Mouse (Mus musculus): ENCODE results near the gene Commd6. TPM values are rescaled to one million over a fixed set of nuclear protein-coding genes. Genes with fewer than 3 reads are reported as not detected.
"Not testable (repeated sequence)": the region's sequence is repeated elsewhere in the genome, so short reads cannot be mapped to it uniquely, and the experiment has no call there.

Commd6 gene
- polyA plus RNA-seq, 1 experiment from 2014 or later = 91.8 TPM

- no peak overlapping the region for H3K9ac ChIP-seq (ENCODE audit: low read length)
- no peaks in the 10 kb centered on the region for H3K27me3 ChIP-seq (ENCODE audit: control insufficient read depth, insufficient read depth, low read length)
- H3K27ac ChIP-seq (replicated peaks in 1 of 2; ENCODE audit: control insufficient read depth in 1 of 2, insufficient read depth in 1 of 2, low read depth in 2 of 2, low read length in 2 of 2) = no peak overlapping the region; a peak in 1 of 4 replicates
- no peak overlapping the region for H3K4me3 ChIP-seq (ENCODE audit: control insufficient read depth in 1 of 2, insufficient read depth in 1 of 2, low read depth in 1 of 2, low read length in 2 of 2)
- H3K9me3 ChIP-seq (ENCODE audit: control insufficient read depth, low read length) = no peaks in the 10 kb centered on the region
- no peak for ATAC-seq (ENCODE audit: insufficient number of reproducible peaks, insufficient read depth, low FRiP score, low read depth)
- H3K4me1 ChIP-seq (ENCODE audit: control insufficient read depth in 2 of 2, insufficient read depth in 2 of 2, low read length in 2 of 2) = peaks cover 2 to 5% of the 10 kb centered on the region in 2 experiments; a peak in 2 of 4 replicates
- H3K36me3 ChIP-seq (ENCODE audit: control insufficient read depth, insufficient read depth, low read length) = peaks cover 7% of the 10 kb centered on the region; the same call in 1 of the 2 replicates
- 68% methylated on average over 13 of the region's 13 CpGs for WGBS
- H3K4me2 ChIP-seq (ENCODE audit: low read length) = no peak overlapping the region
Measured at GRCm38 (mm10) chr14:101595301-101596080, 45.0 kb downstream of the Commd6 start.

DNA sequence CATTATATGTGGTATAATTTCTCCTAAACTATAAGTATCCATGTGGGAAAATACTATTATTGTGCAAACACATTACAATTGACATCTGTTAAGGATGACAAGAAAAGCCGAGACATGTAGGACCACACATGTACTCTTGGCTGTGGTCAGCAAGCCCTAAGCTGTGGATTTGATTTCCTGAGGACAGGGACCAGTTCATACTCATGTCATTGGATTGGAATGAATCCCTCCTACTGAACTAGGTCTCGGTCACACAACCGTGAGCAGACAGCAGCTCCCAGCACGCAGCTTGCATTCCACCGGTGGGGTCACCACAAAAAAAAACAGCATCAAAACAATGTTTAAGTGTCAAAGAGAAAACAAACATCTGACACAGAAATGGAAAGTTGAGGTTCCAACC lies 46.5 kb downstream of the Commd6 start:
- Histone ChIP-seq H3K27ac (replicated peaks in 1 of 2; ENCODE audit: control insufficient read depth in 1 of 2, insufficient read depth in 1 of 2, low read depth in 2 of 2, low read length in 2 of 2) (no peak overlapping the region), H3K27me3 (ENCODE audit: control insufficient read depth, insufficient read depth, low read length) (no peaks in the 10 kb centered on the region), H3K9ac (ENCODE audit: low read length) (no peak overlapping the region), H3K4me3 (ENCODE audit: control insufficient read depth in 1 of 2, insufficient read depth in 1 of 2, low read depth in 1 of 2, low read length in 2 of 2) (no peak overlapping the region), H3K36me3 (ENCODE audit: control insufficient read depth, insufficient read depth, low read length) (no peaks in the 10 kb centered on the region), H3K4me2 (ENCODE audit: low read length) (no peak overlapping the region), H3K9me3 (ENCODE audit: control insufficient read depth, low read length) (no peaks in the 10 kb centered on the region), H3K4me1 (ENCODE audit: control insufficient read depth in 2 of 2, insufficient read depth in 2 of 2, low read length in 2 of 2) (peaks cover 2 to 9% of the 10 kb centered on the region in 2 experiments; a peak in 3 of 4 replicates)
- ATAC-seq (ENCODE audit: insufficient number of reproducible peaks, insufficient read depth, low FRiP score, low read depth) = no peak
- WGBS = 63% methylated on average over 5 of the region's 5 CpGs

- Histone ChIP-seq H3K4me3 (ENCODE audit: control insufficient read depth in 1 of 2, insufficient read depth in 1 of 2, low read depth in 1 of 2, low read length in 2 of 2) (no peak overlapping the region), H3K27me3 (ENCODE audit: control insufficient read depth, insufficient read depth, low read length) (no peaks in the 10 kb centered on the region), H3K27ac (replicated peaks in 1 of 2; ENCODE audit: control insufficient read depth in 1 of 2, insufficient read depth in 1 of 2, low read depth in 2 of 2, low read length in 2 of 2) (no peak overlapping the region), H3K9me3 (ENCODE audit: control insufficient read depth, low read length) (no peaks in the 10 kb centered on the region), H3K9ac (ENCODE audit: low read length) (no peak overlapping the region), H3K4me2 (ENCODE audit: low read length) (no peak overlapping the region), H3K4me1 (ENCODE audit: control insufficient read depth in 2 of 2, insufficient read depth in 2 of 2, low read length in 2 of 2) (peaks cover 2 to 9% of the 10 kb centered on the region in 2 experiments; a peak in 3 of 4 replicates), H3K36me3 (ENCODE audit: control insufficient read depth, insufficient read depth, low read length) (no peaks in the 10 kb centered on the region)
- WGBS = 87% methylated on average over 7 of the region's 7 CpGs
- no peak for ATAC-seq (ENCODE audit: insufficient number of reproducible peaks, insufficient read depth, low FRiP score, low read depth)
Measured at GRCm38 (mm10) chr14:101593340-101593739, 47.1 kb downstream of the Commd6 start.

DNA sequence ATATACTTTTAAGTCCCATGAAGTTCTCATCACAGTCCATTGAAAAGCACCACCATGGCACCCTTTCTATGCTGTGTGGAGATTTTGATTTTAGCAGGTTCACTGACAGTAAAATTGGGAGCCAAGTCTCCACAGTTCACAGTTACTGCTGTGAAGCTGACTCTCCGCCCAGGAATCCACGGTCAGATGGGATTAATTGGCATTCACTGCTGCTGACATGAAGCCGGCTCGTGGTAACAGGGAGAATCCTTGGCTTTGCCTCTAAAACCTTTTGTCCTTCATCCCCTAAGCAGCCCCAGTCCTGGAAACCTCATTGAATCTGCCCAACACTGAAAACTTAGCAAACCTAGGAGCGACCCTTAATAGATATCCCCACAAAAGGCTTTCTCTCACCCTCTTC lies 49.4 kb downstream of the Commd6 start:
- no peak overlapping the region for H3K27ac ChIP-seq (replicated peaks in 1 of 2; ENCODE audit: control insufficient read depth in 1 of 2, insufficient read depth in 1 of 2, low read depth in 2 of 2, low read length in 2 of 2)
- no peak overlapping the region for H3K4me2 ChIP-seq (ENCODE audit: low read length)
- no peaks in the 10 kb centered on the region for H3K36me3 ChIP-seq (ENCODE audit: control insufficient read depth, insufficient read depth, low read length)
- no peak overlapping the region for H3K9ac ChIP-seq (ENCODE audit: low read length)
- no peaks in the 10 kb centered on the region for H3K9me3 ChIP-seq (ENCODE audit: control insufficient read depth, low read length)
- 75% methylated on average over 5 of the region's 5 CpGs for WGBS
- peaks cover 9 to 29% of the 10 kb centered on the region in 2 experiments for H3K4me1 ChIP-seq (ENCODE audit: control insufficient read depth in 2 of 2, insufficient read depth in 2 of 2, low read length in 2 of 2)
- H3K4me3 ChIP-seq (ENCODE audit: control insufficient read depth in 1 of 2, insufficient read depth in 1 of 2, low read depth in 1 of 2, low read length in 2 of 2) = no peak overlapping the region
- H3K27me3 ChIP-seq (ENCODE audit: control insufficient read depth, insufficient read depth, low read length) = no peaks in the 10 kb centered on the region
- ATAC-seq (ENCODE audit: insufficient number of reproducible peaks, insufficient read depth, low FRiP score, low read depth) = no peak

- WGBS = 60% methylated on average over 2 of the region's 4 CpGs
- not testable (repeated sequence) for H3K27me3 ChIP-seq (ENCODE audit: control insufficient read depth, insufficient read depth, low read length); H3K9ac ChIP-seq (ENCODE audit: low read length); ATAC-seq (ENCODE audit: insufficient number of reproducible peaks, insufficient read depth, low FRiP score, low read depth); H3K9me3 ChIP-seq (ENCODE audit: control insufficient read depth, low read length); H3K36me3 ChIP-seq (ENCODE audit: control insufficient read depth, insufficient read depth, low read length); H3K4me3 ChIP-seq (ENCODE audit: control insufficient read depth in 1 of 2, insufficient read depth in 1 of 2, low read depth in 1 of 2, low read length in 2 of 2)
- Histone ChIP-seq H3K4me2 (ENCODE audit: low read length) (peak overlapping the region; percentile 32), H3K27ac (replicated peaks in 1 of 2; ENCODE audit: control insufficient read depth in 1 of 2, insufficient read depth in 1 of 2, low read depth in 2 of 2, low read length in 2 of 2) (0 out of 4 replicates have a peak overlapping the region, but pooled peaks have one; percentile 16 to 19), H3K4me1 (ENCODE audit: control insufficient read depth in 2 of 2, insufficient read depth in 2 of 2, low read length in 2 of 2) (peaks cover 10 to 38% of the 10 kb centered on the region in 2 experiments)
Measured at GRCm38 (mm10) chr14:101588209-101588991, 52.1 kb downstream of the Commd6 start.

GRCm38 (mm10) chr14:101587366-101588040 lies 53.0 kb downstream of the Commd6 start:
- H3K4me3 ChIP-seq (ENCODE audit: control insufficient read depth in 1 of 2, insufficient read depth in 1 of 2, low read depth in 1 of 2, low read length in 2 of 2); H3K9ac ChIP-seq (ENCODE audit: low read length); ATAC-seq (ENCODE audit: insufficient number of reproducible peaks, insufficient read depth, low FRiP score, low read depth); H3K27me3 ChIP-seq (ENCODE audit: control insufficient read depth, insufficient read depth, low read length); H3K9me3 ChIP-seq (ENCODE audit: control insufficient read depth, low read length); H3K36me3 ChIP-seq (ENCODE audit: control insufficient read depth, insufficient read depth, low read length); H3K27ac ChIP-seq (replicated peaks in 1 of 2; ENCODE audit: control insufficient read depth in 1 of 2, insufficient read depth in 1 of 2, low read depth in 2 of 2, low read length in 2 of 2); H3K4me2 ChIP-seq (ENCODE audit: low read length): not testable (repeated sequence)
- peaks cover 10 to 38% of the 10 kb centered on the region in 2 experiments for H3K4me1 ChIP-seq (ENCODE audit: control insufficient read depth in 2 of 2, insufficient read depth in 2 of 2, low read length in 2 of 2)
- 83% methylated on average over 4 of the region's 6 CpGs for WGBS

GRCm38 (mm10) chr14:101586096-101586495 lies 54.4 kb downstream of the Commd6 start:
- H3K27ac ChIP-seq (replicated peaks in 1 of 2; ENCODE audit: control insufficient read depth in 1 of 2, insufficient read depth in 1 of 2, low read depth in 2 of 2, low read length in 2 of 2) = peak overlapping the region; percentile 61 to 65

More at GRCm38 (mm10) chr14:101586096-101586495, 54.4 kb downstream of the Commd6 start:
- no peaks in the 10 kb centered on the region for H3K36me3 ChIP-seq (ENCODE audit: control insufficient read depth, insufficient read depth, low read length)
- H3K27me3 ChIP-seq (ENCODE audit: control insufficient read depth, insufficient read depth, low read length) = no peaks in the 10 kb centered on the region
- H3K4me2 ChIP-seq (ENCODE audit: low read length) = no peak overlapping the region
- H3K9me3 ChIP-seq (ENCODE audit: control insufficient read depth, low read length) = no peaks in the 10 kb centered on the region
- 30% methylated on average over 7 of the region's 7 CpGs for WGBS
- no peak for ATAC-seq (ENCODE audit: insufficient number of reproducible peaks, insufficient read depth, low FRiP score, low read depth)
- H3K9ac ChIP-seq (ENCODE audit: low read length) = no peak overlapping the region
- no peak overlapping the region for H3K4me3 ChIP-seq (ENCODE audit: control insufficient read depth in 1 of 2, insufficient read depth in 1 of 2, low read depth in 1 of 2, low read length in 2 of 2)
- H3K4me1 ChIP-seq (ENCODE audit: control insufficient read depth in 2 of 2, insufficient read depth in 2 of 2, low read length in 2 of 2) = peaks cover 10 to 38% of the 10 kb centered on the region in 2 experiments
